Mouse (Mus musculus) neutrophil, adult 5-6 weeks (primary cell): Measurements from ENCODE around the gene Helz. TPM values are rescaled to one million over a fixed set of nuclear protein-coding genes. Genes with fewer than 3 reads are reported as not detected.
"Not testable (repeated sequence)": the region's sequence is repeated elsewhere in the genome, so short reads cannot be mapped to it uniquely, and the experiment has no call there.

ENCODE experiments used
- ATAC-seq: fragments of 151-379, 151-347 bp; 2 replicates; pipeline ENCODE4 v1.8.0; 2017; ENCODE audit warnings: mild to moderate bottlenecking, moderate TSS enrichment; ENCODE audit not compliant: insufficient number of reproducible peaks, poor library complexity, low FRiP score, severe bottlenecking; ENCODE audit errors: extremely low read depth
- total RNA-seq: library from RNA; stranded (forward); fragments of 200-1000 nt; gene quantifications from 2 replicates; pipeline ENCODE4 v1.2.3, GENCODE M21; 2017

The Helz gene
- total RNA-seq, 1 experiment from 2014 or later, result 47.3 TPM

DNA sequence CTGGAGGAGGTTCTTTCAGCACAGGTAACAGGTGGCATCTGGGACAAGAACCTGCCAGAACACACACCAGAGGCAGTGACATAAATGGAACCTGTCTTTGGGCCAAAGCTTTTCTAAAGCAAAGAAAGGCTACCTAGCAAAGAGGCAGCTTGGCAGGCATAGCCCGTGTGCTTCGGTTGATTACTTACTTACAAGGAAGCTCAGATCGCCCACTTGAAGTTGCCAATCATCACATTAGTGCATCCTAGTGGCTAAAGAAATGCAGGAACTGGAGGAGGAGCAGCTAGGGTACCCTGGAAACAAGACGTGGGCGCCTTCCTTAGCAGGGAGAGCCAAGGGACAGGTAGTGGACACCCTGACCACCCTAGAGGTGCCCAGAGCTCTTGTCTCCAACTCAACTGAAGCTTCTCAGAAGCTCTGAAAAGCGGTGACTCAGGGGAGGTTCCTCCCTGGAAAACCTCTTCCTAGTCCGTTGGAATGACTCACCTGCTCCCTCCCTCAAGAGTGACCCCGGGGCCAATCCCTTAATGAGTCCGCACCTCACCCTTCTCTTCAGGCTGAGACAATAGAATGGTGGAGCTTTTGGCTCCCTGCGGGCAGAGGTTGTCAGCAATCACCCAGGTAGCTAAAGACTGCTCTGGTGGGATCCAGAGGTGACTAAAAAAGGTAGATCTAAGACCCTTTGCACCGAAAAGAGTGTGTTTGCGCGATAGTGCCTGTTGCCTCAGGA is 1.8 kb upstream of the Helz start:
- ATAC-seq, result no peak

DNA sequence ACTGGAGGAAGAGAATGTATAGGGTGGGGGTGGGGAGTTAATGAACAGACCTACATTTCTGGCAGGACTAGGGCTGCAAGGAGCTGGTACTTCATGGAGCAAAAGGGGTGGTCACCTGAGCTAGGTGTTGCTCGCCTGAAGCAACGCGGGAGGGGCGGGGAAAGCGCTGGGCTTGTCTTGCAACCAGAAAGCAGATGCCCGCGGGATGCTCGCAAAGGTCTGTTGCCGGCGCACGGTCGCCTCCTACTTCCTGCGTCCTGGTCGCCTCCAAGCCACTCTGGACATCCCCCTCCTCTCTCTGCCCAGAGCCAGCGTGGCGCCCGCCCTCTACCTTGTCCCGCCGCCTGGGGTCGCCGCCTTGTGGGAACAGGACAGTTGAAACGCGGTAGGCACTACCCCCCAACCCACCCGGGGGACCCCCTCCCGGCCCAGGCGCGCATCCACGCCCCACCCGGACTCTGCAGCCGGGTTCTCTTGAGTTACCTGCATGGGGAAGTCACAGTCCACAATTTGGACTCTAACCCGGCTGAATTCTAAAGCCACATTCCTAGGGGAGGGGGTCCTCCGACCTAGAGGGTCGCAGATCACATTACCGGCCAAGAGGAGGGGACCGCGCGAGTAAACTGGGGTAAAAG is 946 bp upstream of the Helz start:
- no peak for ATAC-seq

DNA sequence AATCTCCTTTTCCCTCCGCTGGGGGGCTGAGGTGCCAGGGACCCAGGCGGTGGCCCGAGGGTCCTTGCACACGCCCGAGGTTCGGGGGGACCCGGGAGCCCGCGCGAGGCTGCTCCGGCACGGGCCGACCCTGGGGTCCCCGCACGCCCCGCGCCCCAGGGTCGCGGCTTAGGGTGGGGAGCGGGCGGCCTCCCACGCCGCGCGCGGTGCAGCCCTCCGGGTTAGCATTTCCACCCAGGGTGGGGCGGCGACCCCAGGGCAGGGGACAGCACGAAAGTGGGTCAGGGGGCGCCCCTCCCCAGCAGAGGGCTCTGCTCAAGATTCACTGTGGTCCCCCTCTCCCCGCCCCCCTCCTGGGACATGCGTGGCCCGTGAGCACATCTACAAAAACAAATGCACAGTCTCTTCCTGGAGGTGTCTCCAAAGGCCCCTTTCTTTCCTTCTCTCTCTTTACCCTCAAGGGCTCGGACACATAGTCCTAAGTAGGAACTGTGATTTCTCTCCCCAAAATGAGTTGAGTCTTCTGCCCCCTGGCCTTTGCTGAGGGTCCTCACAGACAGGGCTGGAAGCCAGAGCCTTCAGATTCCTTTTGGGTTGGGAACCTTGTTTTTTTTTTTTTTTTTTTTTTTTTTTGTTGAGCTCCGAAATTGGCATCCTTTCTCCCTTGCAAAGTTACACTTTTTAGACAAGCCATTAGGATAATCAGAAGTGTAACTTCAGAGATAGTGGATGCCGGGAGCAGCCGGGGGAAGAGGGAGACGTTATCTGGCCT is 660 bp downstream of the Helz start:
- ATAC-seq, result 0 out of 2 replicates have a peak, but pooled peaks have one; percentile 21

DNA sequence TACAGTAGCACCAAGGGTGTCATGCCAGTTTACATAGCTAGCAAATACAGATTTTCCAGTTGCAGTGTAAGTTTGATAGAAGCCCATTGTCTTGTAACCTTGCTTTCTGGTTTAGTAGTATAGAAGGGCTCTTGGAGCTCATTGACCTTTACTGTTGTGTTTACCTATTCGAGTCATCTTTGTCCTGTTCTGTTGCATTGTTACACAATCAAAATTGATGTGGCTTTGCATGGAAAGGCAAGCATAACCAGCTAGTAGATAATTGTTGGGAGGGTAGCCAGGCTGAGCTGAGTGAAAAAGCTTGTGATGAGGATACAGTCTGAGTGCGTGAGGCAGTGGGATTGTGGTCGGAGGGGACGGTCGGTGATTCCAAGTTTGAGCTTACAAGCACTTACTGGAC is 12.1 kb downstream of the Helz start:
- no peak for ATAC-seq

DNA sequence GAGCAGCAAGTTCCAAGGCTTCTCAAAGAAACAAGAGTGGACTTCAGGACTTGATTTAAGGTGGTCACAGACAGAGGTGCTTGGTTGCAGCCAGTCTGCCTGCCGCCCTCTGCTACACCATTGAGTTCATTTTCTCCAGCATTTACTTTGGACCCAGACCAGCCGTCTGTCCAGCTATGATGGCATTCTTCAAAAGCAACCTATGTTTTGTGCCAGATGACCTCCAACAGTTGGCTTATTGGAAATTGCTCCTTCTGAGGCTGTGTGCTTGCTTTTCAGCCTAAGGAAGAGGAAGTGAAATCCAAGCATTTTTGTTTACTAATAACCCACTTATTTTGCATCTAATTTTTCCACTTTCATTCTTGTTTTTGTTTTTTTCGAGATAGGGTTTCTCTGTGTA is 19.7 kb downstream of the Helz start:
- no peak for ATAC-seq

DNA sequence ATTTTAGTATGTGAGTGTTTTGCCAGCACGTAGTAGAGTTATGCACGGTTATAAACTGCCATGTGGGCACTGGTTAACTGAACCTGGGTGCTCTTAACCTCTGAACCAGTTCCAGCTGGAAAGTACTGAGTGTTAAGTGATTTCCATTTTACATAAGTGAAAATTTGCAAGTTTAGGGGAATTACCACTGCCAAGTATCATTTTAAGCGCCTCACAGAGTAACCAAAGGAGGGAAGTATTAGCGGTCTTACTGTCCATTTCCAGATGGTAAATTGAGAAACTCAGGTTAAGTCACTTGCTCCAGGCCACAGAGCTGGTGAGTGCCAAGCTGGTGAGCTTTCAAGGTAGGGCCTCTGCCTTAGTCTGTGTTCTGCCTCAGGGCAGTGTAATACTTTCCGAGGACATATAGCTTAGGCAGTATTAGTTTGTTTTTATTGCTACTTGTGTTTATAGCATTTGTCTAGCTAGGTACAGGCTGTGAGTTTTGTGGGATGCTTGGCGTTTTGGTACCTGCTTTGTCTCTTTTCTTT is 20.8 kb downstream of the Helz start:
- ATAC-seq, result no peak

DNA sequence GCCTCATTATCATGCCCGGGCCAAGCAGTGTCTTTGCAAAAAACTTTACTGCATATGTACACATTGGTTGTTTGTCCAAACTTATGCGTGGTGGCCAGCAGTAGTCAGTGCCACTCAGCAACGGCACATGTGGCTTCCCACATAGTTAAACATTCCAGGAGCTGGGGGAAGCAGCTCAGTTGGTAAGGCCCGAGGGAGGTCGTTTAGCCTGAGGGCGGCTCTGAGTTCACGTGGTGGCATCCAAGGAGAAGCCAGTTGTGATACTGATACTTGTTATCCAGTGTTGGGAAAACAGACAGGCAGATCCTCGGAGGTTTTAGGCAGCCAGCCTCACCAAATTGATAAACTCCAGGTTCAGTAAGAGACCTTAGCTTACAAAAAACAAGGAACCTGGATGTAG is 23.2 kb downstream of the Helz start:
- ATAC-seq, result not testable (repeated sequence)

DNA sequence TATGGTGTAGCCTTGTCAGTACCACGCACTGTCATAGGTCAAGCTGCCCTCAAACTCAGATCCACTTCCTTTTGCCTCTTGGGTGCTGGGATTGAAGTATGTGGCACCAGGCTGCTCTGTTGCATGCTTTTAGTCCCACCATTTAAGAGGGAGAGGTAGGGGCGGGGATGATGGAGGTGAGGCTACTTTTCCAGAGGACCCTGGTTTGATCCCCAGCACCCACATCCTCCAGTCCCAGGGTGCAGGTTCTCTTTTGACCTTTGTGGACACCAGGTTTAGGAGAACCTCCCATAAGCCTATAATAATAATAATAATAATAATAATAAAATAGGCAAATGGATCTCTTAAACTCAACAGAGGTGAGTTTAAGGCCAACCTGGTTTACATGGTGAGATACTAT is 23.6 kb downstream of the Helz start:
- no peak for ATAC-seq

DNA sequence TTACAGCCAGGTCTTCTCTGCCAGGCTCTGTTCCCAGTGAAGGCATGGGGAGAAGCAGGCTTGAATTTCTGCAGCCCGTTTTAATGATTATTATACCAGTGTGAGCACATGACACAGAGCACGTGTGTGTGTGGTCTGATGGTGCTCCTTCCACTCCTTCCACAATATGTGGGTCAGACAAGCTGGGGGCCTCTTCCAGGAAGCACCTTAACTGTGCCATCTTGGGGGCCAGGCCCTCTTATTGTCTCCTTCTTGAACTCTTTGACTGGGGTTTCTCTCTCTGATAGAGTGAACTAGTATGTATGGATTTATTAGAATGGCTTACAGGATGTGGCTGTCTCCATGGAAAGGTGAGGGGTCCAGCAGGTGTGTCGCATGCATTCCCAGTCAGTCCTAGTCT is 24.8 kb downstream of the Helz start:
- ATAC-seq, result no peak

DNA sequence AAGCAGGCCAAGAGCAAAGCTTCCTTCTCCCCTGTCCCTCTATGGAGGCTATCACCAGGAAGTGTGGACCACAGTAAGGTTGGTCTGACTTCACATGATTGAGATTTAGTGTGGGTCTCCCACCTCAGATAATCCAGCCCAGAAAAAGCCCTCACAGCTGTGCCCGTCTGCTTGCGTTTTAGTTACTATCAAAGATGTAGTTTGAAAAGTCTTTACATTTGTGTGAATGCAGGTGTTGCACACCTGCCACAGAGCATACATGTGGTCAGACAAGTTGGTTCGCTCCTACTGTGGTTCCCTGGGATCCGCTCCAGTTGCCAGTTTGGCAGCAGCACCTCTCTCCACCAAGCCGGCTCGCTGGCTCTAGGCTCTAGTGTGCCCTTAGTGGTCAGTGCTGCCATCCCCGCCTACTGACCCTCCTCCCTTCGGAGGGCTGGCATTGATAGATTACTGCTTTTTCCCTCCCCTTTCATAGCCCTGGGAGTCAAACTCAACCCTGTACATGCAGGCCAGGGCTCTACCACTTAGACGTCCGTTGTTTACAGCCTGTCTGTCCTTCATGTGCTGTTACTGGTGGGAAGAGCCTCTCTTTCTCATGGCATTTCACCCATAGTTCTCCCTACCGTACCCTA is 25.4 kb downstream of the Helz start:
- ATAC-seq, result no peak

DNA sequence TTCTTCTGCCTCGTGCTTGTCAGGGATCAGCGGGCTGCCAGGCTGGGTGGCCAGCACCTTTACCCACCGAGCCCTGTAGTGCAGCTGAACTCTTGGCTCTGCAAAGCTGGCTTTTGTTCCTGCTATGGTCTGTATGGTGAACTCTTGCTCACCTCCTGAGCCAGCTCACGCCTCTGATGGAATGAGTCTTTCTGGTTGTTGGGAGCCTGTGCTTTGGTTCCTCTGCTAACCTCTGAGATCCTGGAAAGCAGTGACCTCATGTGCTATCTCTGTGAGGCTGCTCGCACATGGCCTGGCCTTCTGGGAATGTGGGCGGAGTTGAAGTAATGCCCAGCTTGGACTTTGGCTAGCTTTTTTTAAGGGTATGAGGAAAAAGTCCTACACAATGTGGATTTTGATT is 26.1 kb downstream of the Helz start:
- ATAC-seq, result no peak

DNA sequence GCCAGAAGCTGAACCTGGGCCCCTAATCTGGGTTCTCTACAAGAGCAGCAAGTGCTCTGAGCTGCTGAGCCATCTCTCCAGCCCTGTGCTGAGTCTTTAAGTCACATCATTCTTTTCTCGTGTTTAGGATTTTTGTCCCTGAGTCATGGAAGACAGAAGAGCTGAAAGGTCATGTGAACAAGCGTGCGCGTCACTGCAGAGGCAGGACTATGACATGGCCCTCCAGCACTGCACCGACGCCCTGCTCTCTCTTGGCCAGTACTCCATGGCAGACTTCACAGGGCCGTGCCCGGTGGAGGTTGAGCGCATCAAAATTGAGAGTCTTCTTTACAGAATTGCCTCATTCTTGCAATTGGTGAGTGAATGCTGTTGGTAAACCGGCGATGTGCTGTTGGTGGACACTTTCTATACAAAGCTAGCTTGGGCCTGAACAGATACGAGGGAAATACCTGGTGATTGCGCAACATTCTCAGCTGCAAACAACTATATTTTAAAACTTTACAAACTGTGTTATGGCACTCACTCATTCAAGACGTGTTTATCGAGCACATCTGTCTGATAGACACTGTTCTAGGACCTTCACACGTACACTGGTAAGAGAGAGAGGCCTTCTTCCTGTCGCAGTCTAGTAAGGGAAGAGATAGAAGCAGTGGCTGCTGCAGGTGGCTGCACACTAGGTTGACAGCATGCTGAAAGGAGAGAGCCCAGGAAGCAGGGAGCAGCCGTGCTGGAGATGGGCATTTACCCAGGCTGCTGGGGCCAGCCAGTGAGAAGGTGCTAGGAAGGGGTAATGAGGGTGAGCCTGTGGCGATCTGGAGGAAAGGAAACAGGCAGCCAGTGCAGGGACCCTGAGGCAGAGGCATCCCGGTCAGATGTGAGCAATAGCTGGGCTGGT is 27.3 kb downstream of the Helz start:
- no peak for ATAC-seq

DNA sequence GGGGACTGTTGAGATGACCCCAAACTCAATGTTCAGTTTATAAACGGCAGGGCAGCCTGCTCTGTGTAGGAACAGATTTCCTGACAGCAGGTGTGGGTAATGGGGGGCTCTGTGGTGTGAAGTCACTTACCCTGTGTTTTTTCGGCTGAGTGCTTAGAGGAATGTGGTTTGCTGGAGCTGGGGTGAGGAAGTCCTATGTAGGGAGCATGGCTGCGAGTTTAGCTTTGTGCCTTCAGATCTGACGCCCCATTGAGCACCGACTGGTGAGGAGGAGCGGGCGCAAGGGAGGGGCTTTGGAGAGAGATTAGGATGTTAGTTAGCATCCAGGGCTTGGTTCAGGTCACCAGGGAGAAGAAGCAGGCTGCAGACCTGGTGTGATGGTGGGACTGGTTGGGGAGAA is 28.5 kb downstream of the Helz start:
- ATAC-seq, result no peak

DNA sequence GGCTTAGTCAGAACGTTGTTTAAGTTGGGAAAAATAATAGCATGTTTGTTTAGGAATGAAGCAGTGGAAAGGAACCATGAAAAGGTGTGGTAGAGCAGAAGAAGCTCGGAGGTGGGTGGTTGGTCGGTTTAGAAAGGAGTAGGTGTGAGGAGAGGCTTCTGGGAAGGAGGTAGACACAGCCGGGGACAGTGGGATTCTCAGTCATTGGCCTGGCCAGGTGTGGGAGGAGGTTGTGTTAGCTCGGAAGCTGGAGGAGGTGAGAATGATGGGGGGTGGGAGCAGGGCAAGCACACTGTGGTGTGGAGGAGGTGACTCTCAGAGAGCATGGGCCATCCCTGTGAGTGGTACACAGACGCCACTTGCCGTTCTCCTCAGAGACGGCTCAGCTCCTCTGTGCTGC is 29.7 kb downstream of the Helz start:
- ATAC-seq, result no peak

DNA sequence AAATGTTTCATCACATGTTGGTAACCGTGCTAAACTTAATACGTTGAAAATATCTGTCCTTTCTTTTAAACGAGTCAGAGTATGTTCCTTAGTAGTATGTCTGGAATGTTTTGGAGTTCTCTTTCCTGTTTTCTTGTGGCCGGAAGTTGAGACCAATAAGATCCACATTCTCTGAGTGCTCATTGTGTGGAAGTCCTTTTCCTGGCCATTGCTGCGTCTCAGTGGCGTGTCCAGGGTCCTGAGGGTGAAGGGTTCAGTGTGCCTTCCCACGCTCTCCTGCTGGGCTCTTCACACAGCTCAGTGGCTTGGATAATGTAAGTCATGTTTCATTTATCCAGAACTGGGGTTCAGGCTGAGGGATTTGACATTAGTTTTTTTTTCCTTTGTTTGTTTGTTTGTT is 30.5 kb downstream of the Helz start:
- no peak for ATAC-seq

DNA sequence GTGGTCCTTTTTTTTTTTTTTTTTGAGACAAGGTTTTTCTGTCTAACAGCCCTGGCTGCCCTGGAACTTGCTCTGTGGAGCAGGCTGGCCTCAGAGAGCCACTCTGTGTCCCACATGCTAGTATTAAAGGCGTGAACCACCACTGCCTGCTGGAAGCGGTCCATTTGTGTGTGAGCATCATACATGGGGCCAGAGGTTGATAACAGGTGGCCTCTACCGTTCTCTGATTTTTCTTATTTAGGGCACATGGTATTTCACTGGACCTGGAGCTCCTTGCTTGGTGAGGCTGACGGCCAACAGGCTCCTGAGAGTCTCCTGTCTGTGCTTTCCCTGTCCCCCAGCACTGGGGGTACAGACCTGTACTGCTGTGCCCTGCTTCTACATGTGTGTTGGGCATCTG is 33.1 kb downstream of the Helz start:
- ATAC-seq, result no peak

DNA sequence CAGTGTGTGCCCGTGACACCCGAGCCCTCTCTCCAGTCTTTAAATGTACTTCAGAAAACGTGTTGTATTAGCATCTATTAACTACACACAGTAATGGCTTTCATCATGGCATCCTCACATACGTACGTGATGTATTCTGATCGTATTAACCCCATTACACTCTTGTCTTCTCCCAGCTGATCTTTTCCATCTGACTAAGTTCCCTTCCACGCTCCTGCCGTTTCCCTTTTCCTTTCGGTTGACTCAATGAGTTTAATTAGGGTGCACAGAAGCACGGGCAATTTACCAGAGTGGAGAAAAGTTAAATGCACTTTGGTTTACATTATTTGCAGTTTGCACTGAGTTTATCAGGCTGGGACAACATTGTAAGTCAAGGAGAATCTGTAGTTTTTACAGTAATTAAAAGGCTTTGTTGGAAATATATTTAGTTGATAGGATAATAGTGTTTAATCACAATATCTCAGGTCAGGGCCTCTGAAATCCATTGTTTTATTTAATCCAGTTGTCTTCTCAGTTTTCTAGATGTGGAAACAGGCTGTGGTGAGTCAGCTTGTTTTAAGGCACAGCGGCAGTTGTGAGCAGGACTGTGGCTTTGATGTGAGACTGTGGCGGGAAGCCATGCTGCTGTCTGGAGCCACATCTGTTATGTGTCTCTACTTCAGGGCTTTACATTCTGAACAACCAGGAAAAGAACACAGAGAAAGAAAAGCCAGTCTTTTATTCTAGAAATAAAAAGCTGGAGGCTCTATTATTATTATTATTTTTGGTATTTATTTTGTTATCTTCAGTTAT is 37.1 kb downstream of the Helz start:
- ATAC-seq, result no peak

DNA sequence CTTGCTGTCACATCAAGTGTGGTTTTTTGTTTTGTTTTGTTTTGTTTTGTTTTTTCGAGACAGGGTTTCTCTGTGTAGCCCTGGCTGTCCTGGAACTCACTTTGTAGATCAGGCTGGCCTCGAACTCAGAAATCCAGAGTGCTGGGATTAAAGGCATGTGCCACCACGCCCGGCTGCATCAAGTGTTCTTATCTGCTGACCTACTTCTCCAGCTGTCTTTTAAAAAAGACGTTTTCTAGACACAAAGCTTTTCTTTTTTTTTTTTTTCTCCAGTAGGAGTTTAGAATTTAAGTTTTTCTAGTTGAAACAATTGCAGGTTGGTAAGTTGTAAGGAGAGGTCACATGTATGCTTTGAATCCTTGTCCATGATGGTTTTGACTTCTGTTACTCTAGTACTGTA is 38.4 kb downstream of the Helz start:
- ATAC-seq, result not testable (repeated sequence)
